Mouse (Mus musculus) limb, embryonic 14.5 days (tissue): ENCODE data around the gene Gm20388. TPM values are rescaled to one million over a fixed set of nuclear protein-coding genes. Genes with fewer than 3 reads are reported as not detected.

Source experiments
- ATAC-seq: fragments of 200-750 bp; cut with Nextera tagmentation; 2 replicates; pipeline ENCODE4 v1.8.0; 2017; ENCODE audit warnings: low read depth, moderate number of reproducible peaks, moderate TSS enrichment; ENCODE audit not compliant: low FRiP score
- DNase-seq: peaks from one replicate; pipeline ENCODE4 v3.0.0-alpha.2; 2015; ENCODE audit warnings: low spot score
- H3K27ac ChIP-seq: fragments of 300-500 bp; sonication (generic); replicated peaks from 2 replicates; pipeline ENCODE4 v1.5.1; 2014; ENCODE audit warnings: low read depth, mild to moderate bottlenecking, low read length, moderate library complexity, mixed read lengths
- H3K27me3 ChIP-seq: fragments of 300-500 bp; sonication (generic); 2 replicates; pipeline ENCODE4 v1.6.1; 2014; ENCODE audit warnings: low read length, mixed read lengths; ENCODE audit not compliant: control insufficient read depth, insufficient read depth
- H3K36me3 ChIP-seq: fragments of 300-500 bp; sonication (generic); 2 replicates; pipeline ENCODE4 v1.6.1; 2014; ENCODE audit warnings: mild to moderate bottlenecking, low read length, moderate library complexity, mixed read lengths; ENCODE audit not compliant: control insufficient read depth, insufficient read depth
- H3K4me1 ChIP-seq: fragments of 300-500 bp; sonication (generic); 2 replicates; pipeline ENCODE4 v1.6.1; 2014; ENCODE audit warnings: antibody characterized with exemption, low read length, mixed read lengths; ENCODE audit not compliant: control insufficient read depth, insufficient read depth
- H3K4me2 ChIP-seq: fragments of 300-500 bp; sonication (generic); replicated peaks from 2 replicates; pipeline ENCODE4 v1.6.1; 2014; ENCODE audit warnings: low read depth, mild to moderate bottlenecking, low read length, moderate library complexity; ENCODE audit not compliant: severe bottlenecking
- H3K4me3 ChIP-seq: fragments of 300-500 bp; sonication (generic); replicated peaks from 2 replicates; pipeline ENCODE4 v1.5.1; 2014; ENCODE audit warnings: low read length
- H3K9ac ChIP-seq: fragments of 300-500 bp; sonication (generic); 2 replicates; pipeline ENCODE4 v1.6.1; 2014; ENCODE audit warnings: mild to moderate bottlenecking, low read depth, low read length, moderate library complexity; ENCODE audit not compliant: severe bottlenecking
- H3K9me3 ChIP-seq: fragments of 300-500 bp; sonication (generic); 2 replicates; pipeline ENCODE4 v1.6.1; 2016; ENCODE audit warnings: low read length; ENCODE audit not compliant: control insufficient read depth
- POLR2A ChIP-seq: fragments of 200-500 bp; IDR thresholded peaks from 2 replicates; pipeline ENCODE4 v1.8.0; 2012; ENCODE audit warnings: inconsistent platforms, mild to moderate bottlenecking, moderate library complexity, borderline replicate concordance; ENCODE audit not compliant: insufficient read depth, insufficient read length; ENCODE audit errors: extremely low read depth
- WGBS: fragments of 180-500 bp; shearing (Covaris S2); extraction: QIAGEN DNeasy Blood & Tissue Kit; methylation state at CpG from one replicate; pipeline ENCODE4 v1.1.7; 2014; 5-methylcytosine and 5-hydroxymethylcytosine counted together
- polyA plus RNA-seq, 2 experiments: library from polyadenylated mRNA; depleted of rRNA in 1 of 2; stranded (reverse) in 1 of 2; unstranded in 1 of 2; fragments of >200 nt; fragmentation: Nextera tagmentation in 1 of 2; extraction: Ambion mirVana in 1 of 2; gene quantifications; 2 replicates each; pipeline versions ENCODE4 v1.2.1 to v1.2.3; 2012 to 2014

Gm20388 gene
- polyA plus RNA-seq, 2 experiments: 1.9 to 49.9 TPM

- no peak for DNase-seq
Observed at GRCm38 (mm10) chr8:120433143-120433542, 522.5 kb downstream of the Gm20388 start.

GRCm38 (mm10) chr8:120433734-120434133 lies 523.1 kb downstream of the Gm20388 start:
- 97% methylated on average over 1 of the region's 1 CpGs for WGBS
- no peak for TF ChIP-seq POLR2A
- Histone ChIP-seq H3K27ac (no peak overlapping the region), H3K4me2 (no peak overlapping the region), H3K4me1 (peaks cover 21% of the 10 kb centered on the region), H3K27me3 (no peaks in the 10 kb centered on the region), H3K9ac (no peak overlapping the region), H3K9me3 (0 out of 2 replicates have a peak, but pooled peaks cover 5% of the 10 kb centered on the region), H3K36me3 (no peaks in the 10 kb centered on the region; the same call in 1 of the 2 replicates), H3K4me3 (no peak overlapping the region)
- ATAC-seq (no peak), DNase-seq (no peak)

More at GRCm38 (mm10) chr8:120433143-120433542, 522.5 kb downstream of the Gm20388 start:
- H3K27me3 ChIP-seq: no peaks in the 10 kb centered on the region
- H3K27ac ChIP-seq: no peak overlapping the region
- H3K9ac ChIP-seq: no peak overlapping the region
- ATAC-seq: no peak
- no peaks in the 10 kb centered on the region; the same call in 1 of the 2 replicates for H3K36me3 ChIP-seq
- 0 out of 2 replicates have a peak, but pooled peaks cover 5% of the 10 kb centered on the region for H3K9me3 ChIP-seq
- H3K4me1 ChIP-seq: peaks cover 21% of the 10 kb centered on the region
- WGBS: 64% methylated on average over 7 of the region's 7 CpGs
- no peak for TF ChIP-seq POLR2A
- H3K4me2 ChIP-seq: no peak overlapping the region
- H3K4me3 ChIP-seq: no peak overlapping the region

- Histone ChIP-seq H3K4me2 (no peak overlapping the region), H3K4me3 (no peak overlapping the region), H3K36me3 (no peaks in the 10 kb centered on the region; the same call in 1 of the 2 replicates), H3K27ac (no peak overlapping the region), H3K9ac (no peak overlapping the region), H3K27me3 (no peaks in the 10 kb centered on the region), H3K9me3 (0 out of 2 replicates have a peak, but pooled peaks cover 5% of the 10 kb centered on the region), H3K4me1 (peaks cover 27% of the 10 kb centered on the region)
- TF ChIP-seq POLR2A: no peak
- 91% methylated on average over 15 of the region's 15 CpGs for WGBS
- no peak for DNase-seq
- no peak for ATAC-seq
Observed at GRCm38 (mm10) chr8:120435781-120436180, 525.1 kb downstream of the Gm20388 start.

GRCm38 (mm10) chr8:120436491-120437030 lies 525.9 kb downstream of the Gm20388 start:
- WGBS: 58% methylated on average over 5 of the region's 5 CpGs
- Histone ChIP-seq H3K27ac (no peak overlapping the region), H3K9ac (no peak overlapping the region), H3K9me3 (0 out of 2 replicates have a peak, but pooled peaks cover 5% of the 10 kb centered on the region), H3K27me3 (no peaks in the 10 kb centered on the region), H3K4me1 (peaks cover 27% of the 10 kb centered on the region), H3K4me3 (no peak overlapping the region), H3K36me3 (no peaks in the 10 kb centered on the region; the same call in 1 of the 2 replicates), H3K4me2 (no peak overlapping the region)
- TF ChIP-seq POLR2A: no peak
- DNase-seq: no peak
- ATAC-seq: peak; percentile 76

GRCm38 (mm10) chr8:120437207-120437606 lies 526.6 kb downstream of the Gm20388 start:
- Histone ChIP-seq H3K27ac (no peak overlapping the region), H3K4me2 (no peak overlapping the region)
- 85% methylated on average over 1 of the region's 1 CpGs for WGBS

More at GRCm38 (mm10) chr8:120437207-120437606, 526.6 kb downstream of the Gm20388 start:
- Histone ChIP-seq H3K27me3 (no peaks in the 10 kb centered on the region), H3K9ac (no peak overlapping the region), H3K9me3 (0 out of 2 replicates have a peak, but pooled peaks cover 5% of the 10 kb centered on the region), H3K4me1 (peaks cover 30% of the 10 kb centered on the region), H3K36me3 (no peaks in the 10 kb centered on the region; the same call in 1 of the 2 replicates), H3K4me3 (no peak overlapping the region)
- DNase-seq (no peak), ATAC-seq (0 out of 2 replicates have a peak, but pooled peaks have one; percentile 4)
- TF ChIP-seq POLR2A: no peak
